Mouse (Mus musculus): Measurements from ENCODE around the gene Cdiptos.
A peak's percentile ranks its signal among the peaks of the same experiment; 100 is the strongest.

Cdiptos gene

DNA sequence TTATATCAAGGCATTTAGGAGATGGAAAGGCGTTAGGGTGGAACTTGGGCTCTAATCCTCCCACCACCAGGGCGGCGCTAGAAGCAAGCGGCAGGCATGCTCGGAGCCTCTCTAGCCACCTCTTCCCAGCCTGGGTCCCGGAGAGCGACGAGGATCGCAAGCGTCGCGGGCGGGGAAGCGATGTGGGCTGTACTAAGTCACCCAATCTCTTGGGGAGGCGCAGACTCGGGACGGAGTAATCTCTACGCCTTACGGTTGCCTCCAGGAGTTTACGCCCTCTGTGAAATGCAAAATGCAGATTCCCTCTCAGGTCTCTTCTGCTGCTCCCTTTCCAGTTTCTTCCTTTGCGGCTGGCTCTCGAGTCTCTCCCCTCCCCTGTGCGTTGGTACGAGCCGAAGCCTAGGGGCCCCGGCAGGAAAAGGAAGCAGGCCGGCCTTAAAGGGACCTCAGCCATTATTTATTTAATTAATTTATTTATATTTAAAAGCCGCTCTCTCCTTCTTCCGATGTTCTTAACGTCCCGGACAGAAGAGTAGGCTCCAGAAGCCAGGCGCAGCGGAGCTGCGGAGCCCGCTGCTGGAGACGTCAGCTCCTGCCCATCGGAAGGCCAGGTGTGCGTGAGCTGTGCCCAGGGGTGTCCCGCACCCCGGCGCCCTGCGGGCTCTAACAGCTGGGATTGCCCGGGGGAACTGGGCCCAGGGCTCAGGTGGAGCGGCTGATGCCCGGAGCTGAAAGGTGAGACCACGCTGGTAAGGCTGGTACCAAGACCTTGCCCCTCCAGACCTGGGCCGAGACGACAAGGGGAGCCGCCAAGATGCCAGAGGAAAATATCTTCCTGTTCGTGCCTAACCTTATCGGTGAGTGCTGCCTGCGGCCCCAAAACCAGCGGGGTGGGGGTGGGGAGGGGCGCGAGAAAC is at the start of gene Cdiptos:
Gene Cdiptos (minus strand): TSS at position 149 of the 917 bp plus-strand sequence.
- peak; percentile 94 for DNase-seq (ENCODE audit: low read depth, low spot score)

DNA sequence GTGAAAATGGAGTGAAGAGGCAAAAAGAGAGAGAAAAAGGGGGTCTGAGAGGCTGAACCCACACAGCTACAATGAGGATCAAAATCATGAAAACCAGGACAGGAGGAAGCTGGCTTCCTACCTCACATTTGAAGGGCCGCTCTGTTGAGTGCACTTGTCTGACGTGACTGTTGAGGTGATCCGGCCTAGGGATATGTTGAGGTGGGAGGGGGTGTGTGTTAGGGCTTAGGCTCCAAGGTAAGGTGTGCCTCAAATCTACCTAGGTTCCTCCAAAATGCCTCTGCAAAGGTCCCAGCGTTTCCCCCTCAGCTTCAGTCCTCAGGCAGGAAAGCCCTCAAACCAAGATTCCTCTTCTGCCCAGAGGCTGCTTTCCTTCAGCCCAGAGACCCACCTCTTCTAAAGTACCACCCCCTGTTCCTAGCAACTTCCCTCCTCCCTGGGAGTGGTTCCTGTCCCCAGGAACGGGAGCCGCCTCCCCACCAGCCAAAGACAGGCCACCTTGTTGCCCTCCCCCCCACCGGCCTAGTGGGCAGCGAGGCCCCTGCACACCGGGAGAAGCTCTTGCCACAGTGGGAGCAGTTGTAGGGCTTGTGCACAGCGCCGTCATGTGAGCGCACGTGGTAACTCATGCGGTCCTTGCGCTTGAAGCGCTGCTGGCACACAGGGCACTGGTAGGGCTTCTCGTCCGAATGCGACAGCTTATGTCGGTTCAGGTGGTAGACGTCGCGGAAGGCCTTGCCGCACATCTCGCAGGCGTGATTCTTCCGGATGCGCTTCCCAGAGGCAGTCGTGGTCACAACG is 49.1 kb upstream of the Cdiptos start:
- DNase-seq (ENCODE audit: low read depth, low spot score), result peak; percentile 77

DNA sequence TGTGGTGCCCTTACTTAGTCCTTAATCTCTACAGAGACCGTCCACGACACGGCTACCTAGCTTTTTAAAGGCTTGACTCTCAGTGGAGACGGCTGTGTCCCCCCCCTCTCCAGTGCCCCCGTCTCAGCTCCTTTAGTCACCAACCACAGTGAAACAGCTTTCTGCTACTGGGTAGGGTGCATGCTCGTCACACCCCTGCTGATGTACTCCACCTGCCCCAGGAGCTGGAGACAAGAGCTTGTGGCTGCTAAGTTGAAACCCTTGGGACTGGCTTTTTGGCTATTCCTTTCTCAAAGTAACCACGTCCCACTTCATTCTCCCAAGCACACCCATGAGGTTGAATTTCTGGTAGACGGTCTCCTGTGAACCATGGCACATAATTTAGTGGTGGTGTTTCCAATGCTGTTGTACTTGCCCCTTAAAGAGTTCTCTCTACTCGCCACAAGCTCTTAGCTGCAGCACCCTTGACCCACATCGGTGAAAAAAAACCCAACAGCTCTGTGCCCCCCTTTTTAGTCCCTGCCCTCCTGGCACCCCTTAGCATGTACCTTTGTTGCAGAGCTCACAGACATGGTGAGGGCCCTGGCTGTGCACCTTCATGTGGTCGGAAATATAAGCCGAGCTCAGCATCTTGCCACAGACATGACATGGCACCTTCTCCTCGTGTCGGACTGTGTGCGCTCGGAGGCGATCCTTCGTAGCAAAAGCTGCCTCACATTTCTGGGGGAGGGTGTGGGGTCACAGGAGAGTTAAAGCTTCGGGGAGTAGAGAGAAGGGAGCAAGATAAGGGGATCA is 48.2 kb upstream of the Cdiptos start:
- DNase-seq (ENCODE audit: low read depth, low spot score), result peak; percentile 23

DNA sequence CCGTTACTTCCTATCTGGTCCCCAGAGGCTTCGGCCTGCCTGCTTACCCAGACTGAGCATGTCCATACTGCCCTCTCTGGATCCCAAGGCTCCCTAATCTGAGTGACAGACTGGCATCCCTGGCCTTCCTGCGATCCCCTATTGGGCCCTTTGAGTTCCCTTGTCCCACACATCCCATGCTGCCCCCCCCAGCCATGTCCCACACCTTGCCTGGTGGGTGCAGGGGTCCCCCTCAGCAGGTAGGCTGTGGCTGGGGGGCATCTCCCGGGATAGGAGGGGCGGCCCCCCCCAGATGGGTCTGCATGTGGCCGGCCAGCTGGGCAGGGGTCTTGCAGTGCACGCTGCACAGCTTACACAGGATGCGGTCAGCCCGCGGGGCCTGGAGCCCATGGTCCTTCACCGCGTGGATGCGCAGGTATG is 47.4 kb upstream of the Cdiptos start:
- no peak for DNase-seq (ENCODE audit: low read depth, low spot score)

DNA sequence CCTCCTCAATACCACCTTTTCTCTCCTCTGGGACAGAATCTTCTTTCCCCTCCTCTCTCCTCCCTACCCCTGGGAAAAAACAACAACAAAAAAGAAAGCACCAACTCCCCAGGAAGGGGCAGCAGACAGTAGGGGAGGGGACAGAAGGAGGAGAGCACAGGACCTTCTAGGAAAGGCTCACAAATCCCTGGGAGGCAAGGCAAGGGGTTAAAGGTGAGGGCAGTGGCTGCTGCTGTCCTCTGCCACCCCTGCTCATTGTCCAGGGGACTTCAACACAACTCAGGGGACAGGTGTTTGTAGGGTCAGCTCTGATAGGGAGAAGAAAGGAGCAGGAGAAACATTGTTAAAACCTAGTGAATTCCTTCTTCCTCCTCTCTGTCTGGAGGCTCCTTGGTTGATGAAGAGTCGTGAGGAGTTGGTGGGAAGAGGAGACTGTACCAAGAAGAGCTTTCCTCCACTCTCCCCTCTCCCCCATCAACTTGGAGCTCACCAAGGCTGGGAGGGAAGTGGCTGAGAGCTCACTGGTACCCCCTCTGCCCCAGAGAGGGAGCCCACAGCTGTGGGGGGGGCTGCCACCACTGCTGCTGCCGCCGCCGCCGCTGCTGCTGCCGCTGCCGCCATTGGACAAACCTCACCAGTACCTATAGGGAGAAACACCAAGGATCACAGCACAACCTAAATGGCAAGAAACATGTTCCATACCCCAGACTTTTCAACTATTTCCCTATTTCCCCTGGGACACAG is 46.8 kb upstream of the Cdiptos start:
- no peak for DNase-seq (ENCODE audit: low read depth, low spot score)

DNA sequence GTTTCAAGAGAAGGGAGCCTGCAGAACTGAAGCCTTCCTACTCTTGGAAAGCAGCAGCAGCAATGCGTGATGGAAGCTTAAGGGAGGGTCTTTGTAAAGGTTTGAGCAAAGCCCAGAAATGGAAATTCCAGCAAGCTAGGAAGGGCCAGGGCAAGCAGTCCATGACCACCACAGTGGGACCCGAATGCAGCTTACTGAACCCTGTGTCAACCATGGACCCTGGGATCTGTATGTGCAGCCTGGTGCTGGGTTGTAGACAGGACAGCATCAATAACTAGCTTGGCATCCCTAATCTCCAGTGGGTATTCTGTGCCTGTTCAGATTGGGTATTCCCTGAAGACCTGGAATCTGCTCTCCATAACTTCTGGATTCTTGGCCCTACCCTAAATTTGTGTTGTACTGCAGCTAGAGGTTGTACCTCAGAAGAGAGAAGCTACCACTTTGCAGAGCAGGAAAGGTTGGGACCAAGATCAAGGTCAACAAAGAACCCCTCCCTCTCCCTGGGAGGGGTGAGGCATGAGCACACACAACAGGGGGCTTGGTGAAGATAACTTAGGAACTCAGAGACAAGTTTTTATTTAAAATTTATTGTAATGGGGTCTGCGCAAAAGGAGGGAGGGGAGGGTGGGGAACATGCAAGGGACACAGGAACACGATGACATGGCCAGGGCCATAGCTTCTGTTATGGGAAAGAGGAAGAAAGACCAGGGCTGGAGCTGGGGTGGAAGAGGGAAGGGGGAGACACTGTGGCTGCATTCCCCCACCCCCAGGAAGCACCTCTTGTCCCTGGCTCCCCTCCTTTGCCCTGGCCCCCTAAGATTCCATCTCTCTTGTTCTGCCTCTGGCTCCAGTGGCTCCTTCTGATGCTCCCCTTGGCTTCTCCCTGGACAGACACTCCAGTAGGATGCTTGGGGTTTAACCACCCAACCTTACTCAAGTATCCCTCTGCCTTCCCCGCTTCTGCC is 45.9 kb upstream of the Cdiptos start:
- DNase-seq (ENCODE audit: low read depth, low spot score), result no peak

DNA sequence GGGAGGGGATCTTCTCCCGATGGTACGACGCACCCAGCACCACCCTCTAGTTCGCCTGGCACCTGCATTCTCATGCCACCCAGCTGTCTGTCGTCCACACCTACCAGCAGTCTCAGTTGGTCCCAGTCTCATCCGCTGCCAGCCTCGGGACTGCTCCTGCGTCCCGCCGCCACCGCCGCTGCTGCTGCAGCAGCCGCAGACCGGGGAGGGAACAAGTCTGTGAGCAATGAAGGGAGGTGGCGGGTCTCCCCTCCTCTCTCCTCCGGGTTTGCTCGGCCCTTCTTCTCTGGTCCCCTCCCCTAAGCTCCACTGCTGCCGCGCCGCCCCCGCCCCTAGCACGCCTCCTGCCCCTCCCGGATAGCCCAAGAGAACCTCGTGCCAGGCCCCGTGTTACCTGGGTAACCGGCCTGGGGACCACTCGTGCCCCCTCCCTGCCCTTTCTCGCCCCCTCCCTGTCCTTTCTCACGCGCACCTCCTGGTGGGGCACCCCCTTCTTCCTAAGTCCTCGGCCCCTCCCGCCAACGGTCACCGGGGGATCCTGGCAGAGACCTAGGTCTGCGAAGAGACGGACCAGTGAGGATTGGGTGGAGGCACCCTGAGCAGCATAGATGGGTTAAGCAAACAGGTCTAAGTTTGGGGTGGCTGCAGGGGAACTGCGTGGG is 45.1 kb upstream of the Cdiptos start, which contains the start of the genes Gm42742 and Prrt2:
Gene Gm42742 (minus strand): TSS at position 197 of the 662 bp plus-strand sequence.
Gene Prrt2 (minus strand): TSS at position 311 of the 662 bp plus-strand sequence.
- DNase-seq (ENCODE audit: low read depth, low spot score), result no peak

DNA sequence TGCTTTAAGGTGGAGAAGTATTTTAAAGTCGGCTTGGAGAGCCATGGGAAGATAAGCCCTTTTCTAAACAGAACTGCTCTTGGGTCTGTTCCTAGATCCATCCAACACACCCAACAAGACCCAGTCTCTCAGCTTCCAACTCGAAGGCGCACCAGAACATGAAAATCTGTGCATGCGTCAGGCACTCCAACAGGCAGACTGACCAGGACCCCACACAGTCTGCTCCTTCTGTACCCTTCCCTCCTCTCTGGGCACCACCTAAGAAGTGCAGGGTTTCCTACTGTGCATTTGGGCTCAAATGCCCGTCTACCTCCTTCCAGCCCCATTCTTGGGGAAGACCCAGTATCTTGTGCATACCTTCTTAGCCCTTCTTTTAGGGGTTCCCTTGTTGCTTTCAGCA is 44.6 kb upstream of the Cdiptos start:
- no peak for DNase-seq (ENCODE audit: low read depth, low spot score)

DNA sequence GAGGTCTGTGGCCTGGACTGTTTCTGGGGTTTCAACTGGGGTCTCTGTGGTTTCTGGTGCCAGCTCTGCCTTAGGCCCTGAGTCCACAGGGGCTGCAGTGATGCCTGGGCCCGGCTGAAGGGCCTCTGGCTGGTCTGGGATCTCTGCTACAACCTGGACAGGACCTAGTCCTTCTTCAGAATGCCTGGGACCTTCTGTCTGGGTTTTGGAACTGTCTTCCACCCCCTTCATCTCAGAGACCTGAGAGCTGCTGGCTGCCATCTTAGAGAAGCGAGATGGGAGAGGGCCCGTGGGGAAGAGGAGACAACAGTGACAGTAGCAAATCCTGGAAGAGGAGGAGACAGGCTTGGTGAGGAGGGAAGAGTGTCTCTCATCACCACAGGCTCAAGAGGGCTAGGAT is 44.1 kb upstream of the Cdiptos start:
- DNase-seq (ENCODE audit: low read depth, low spot score), result no peak

DNA sequence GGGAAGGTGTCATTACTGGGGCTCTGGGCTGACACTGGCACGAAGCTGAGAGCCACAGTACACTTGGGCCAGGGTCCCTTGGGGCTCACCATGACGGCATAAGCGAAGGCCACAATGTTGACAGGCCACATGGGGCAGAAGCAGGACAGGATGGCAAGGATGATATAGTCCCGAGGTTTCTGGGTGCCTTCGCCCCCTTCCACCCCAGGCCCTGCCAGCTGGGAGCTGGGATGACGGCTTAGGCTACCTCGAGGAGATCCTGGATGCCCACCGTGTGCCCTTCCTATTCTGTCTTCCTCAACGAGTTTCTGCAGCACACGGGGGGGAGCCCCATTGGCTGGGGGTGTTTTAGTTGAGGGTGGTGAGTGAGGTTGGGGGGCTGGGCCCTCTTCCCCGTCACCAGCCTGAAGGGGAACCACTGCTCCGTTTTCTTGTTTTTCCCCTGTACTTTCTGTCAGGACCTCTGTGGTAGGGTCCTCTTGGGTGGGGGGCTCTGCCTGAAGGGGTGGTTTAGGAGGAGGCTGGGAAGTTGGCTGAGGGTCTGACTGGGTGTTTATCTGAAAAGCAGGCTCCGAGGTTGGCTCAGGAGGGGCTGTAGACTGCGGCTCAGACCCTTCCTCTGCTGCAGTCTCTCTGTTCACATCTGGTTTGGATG is 43.5 kb upstream of the Cdiptos start:
- DNase-seq (ENCODE audit: low read depth, low spot score), result no peak

DNA sequence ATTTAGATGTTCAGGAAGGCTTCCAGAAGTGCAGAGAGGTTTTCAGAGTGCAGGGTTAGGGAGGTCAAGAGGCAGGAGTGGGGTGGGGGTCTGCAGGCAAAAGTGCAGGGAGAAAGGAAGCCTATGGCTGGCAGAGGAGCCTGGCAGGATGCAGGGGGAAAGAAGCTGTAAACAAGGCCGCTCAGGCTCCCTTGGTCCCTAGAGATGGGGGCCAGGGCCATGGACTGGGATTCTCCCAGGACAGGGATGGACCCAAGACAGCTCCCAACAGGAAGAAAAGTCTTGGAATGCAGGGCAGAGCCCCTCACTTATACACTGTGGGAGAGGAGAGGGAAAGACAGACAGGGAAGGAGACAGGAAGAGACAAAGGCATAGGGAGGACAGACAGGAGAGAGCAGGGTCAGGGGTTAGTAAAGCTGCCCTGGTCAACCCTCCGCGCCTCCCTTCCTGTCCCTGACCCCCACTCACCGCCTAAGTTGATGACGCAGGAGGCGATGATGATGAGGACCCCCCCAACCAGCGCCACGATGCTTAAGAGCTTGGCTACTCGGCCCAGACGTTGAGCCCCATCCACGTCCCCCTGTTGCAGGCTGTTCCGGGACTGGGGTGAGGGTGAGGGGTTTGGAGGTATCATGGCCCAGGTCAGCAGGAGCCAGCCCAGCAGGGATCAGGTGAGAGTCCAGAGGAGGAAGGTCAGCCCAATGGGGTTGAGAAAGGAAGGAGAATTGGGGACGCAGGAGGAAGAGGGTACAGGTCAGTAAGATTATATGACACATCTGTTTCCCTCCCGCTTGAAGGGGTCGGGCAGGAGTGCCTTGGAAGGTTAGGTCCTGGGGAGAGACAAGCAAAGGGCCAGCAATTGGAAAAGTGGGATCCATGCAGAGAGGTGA is 42.8 kb upstream of the Cdiptos start:
- DNase-seq (ENCODE audit: low read depth, low spot score), result no peak

DNA sequence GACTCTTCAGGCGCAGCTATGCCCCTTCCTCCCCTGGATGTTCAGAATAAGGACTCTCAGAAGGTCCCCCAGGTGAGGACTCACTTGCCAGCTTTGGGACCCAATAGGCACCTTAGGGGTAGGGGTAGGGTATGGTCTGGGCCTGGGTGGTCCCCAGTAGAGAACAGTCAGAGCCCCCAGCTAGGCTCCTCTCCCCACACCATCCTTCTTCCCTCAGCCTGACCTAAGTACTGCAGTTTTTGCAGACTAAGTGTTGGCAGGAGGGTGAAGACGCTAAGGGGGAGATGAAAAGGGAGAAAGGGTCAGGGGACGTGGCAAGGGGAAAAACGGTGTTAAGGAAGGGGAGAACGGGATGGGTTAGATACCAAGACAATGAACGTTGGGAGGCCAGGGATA is 42.0 kb upstream of the Cdiptos start:
- DNase-seq (ENCODE audit: low read depth, low spot score), result no peak

DNA sequence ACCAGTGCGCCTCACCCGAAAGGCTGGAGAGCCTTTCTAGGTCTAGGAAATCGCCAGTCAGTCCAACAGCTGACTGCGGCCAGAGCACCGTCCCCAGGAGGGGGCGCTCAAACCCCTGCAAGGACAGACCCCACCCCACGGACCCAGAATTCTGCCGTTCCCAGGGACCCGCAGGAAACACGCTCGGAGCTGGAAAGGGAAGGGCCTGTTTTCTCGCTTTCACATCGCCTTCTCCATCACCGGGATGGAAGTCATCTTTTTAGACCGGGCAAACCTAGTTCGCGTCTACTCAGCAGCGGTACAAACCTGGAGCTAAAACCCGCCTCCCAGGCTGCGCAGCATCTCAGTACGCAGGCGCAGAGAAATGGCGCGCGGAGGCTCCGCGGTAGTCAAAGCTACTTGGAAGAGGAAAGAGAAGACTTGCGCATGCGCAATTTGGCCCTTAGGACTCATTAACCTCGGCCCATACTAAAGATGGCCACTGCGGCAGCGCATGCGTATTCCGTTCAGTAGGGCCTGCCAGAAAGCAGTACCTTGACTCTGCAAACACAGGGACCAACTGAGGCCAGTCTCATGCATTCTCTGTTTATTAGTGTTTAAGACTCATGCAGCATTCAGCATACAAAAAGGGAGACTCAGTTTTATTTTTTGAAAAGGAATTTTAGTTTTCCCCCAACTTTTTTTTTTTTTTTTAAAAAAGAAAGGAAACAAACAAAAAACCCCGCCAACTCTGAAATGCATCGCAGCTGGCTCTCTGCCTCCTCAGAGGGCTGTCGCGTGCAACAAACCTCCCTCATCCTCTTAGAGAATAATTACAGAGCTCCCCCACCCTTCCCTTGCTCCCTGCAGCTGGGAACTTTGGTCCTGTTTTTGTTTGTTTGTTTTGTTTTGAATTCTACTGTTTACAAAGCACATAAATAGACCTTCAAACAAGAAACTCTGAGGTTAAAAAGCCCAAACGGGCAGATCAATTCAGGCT is 41.4 kb upstream of the Cdiptos start, which contains the start of gene Pagr1a:
Gene Pagr1a (minus strand): TSS at position 382 of the 979 bp plus-strand sequence.
- peak; percentile 99 for DNase-seq (ENCODE audit: low read depth, low spot score)

DNA sequence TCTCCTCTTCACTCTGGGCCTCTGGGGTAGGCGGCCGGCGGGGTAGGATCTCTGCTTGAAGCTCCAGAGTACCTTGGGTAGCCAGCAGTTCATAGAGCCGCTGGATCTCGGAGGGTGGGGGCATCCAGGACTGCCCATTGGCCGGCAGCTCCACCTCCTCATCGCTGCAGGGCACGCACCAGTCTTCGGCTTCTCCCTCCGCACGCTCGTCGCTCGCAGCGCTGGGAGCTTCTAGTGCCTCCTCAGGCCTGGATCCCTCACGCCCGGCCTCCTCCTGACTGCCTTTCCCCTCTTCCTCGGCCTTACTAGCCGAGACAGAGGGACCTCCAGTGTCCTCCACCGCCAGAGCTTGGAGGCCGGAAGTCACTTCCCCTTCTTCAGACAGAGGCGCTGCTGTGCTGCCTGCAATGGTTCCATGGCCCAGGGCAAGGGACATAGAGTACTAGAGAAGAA is 40.6 kb upstream of the Cdiptos start:
- peak; percentile 67 for DNase-seq (ENCODE audit: low read depth, low spot score)

DNA sequence TGATC is 40.4 kb upstream of the Cdiptos start, which contains the start of gene Pagr1b:
Gene Pagr1b (minus strand): TSS at position 4 of the 5 bp plus-strand sequence.
- DNase-seq (ENCODE audit: low read depth, low spot score), result no peak

DNA sequence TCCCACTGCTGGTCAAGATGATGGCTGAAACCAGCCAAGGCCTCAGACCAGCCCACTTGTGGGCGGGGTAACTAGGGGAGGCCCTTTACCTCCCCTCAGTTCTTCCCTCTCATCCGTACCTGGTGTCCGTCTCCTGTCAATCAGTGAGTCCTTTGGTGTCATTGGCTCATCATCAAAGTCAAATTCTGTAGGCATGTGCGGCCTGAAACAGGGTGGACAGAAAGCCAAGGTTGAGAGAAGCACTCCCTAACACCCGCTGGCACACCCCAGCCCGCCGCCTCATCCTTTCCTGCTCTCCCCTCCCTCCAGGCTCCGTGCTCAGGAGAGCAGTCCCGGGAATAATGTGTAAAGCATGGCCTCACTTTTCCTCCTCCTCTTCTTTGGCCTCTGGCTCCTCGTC is 40.2 kb upstream of the Cdiptos start:
- peak; percentile 80 for DNase-seq (ENCODE audit: low read depth, low spot score)

DNA sequence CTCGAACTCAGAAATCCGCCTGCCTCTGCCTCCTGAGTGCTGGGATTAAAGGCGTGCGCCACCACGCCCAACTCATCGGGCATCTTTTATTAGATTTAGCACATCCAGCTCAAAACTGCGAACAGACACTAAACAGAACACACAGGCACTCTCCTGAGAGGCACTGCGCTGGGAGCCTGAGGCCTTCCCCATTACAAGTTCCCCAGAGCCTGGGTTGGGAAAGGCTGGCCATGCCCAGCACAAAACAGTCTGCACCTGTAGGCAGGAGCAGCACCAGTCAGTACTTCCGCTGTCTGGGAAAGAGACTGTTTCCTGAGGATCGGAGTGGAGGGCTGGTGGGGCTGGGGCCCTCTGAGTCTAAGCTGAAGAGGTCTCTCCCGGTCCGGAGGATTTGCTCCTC is 39.1 kb upstream of the Cdiptos start:
- DNase-seq (ENCODE audit: low read depth, low spot score), result no peak

All from 3T3-L1 (cell line).